Mouse (Mus musculus) cortical plate, adult 2 months (tissue): ENCODE results near the gene Lpp.

Source experiments
- CTCF ChIP-seq: fragments of 200-500 bp; IDR thresholded peaks from 2 replicates; pipeline ENCODE4 v1.5.1; 2011; ENCODE audit warnings: mild to moderate bottlenecking, control low read depth, low read length; ENCODE audit not compliant: insufficient read depth; ENCODE audit errors: extremely low read depth
- POLR2A ChIP-seq: fragments of 200-500 bp; IDR thresholded peaks from 2 replicates; pipeline ENCODE4 v1.6.1; 2011; ENCODE audit warnings: mild to moderate bottlenecking, low read length, control low read depth; ENCODE audit not compliant: insufficient read depth; ENCODE audit errors: extremely low read depth

- TF ChIP-seq CTCF (no peak), POLR2A (no peak)
Observed at GRCm38 (mm10) chr16:24620021-24620420, 226.7 kb downstream of the Lpp start.
